Mouse (Mus musculus): Measurements from ENCODE around the gene Dusp2. TPM values are rescaled to one million over a fixed set of nuclear protein-coding genes. Genes with fewer than 3 reads are reported as not detected.

Dusp2 gene
- polyA plus RNA-seq, 1 experiment from 2014 or later: 6.7 TPM

- 88% methylated on average over 7 of the region's 7 CpGs for WGBS
- no peak overlapping the region for H3K9ac ChIP-seq
- no peak for ATAC-seq (ENCODE audit: insufficient number of reproducible peaks, insufficient read depth, low FRiP score, low TSS enrichment, low read depth)
These were observed 25.3 kb upstream of the Dusp2 start for GRCm38 (mm10) chr2:127310685-127311084.

GRCm38 (mm10) chr2:127311193-127311592, 24.8 kb upstream of the Dusp2 start:
- no peak for ATAC-seq (ENCODE audit: insufficient number of reproducible peaks, insufficient read depth, low FRiP score, low TSS enrichment, low read depth)
- H3K36me3 ChIP-seq: no peaks in the 10 kb centered on the region
- WGBS: 87% methylated on average over 1 of the region's 1 CpGs

More at GRCm38 (mm10) chr2:127310685-127311084, 25.3 kb upstream of the Dusp2 start:
- Histone ChIP-seq H3K36me3 (no peaks in the 10 kb centered on the region), H3K27me3 (no peaks in the 10 kb centered on the region), H3K27ac (no peak overlapping the region), H3K4me2 (no peak overlapping the region), H3K4me1 (no peaks in the 10 kb centered on the region), H3K4me3 (no peak overlapping the region), H3K9me3 (no peaks in the 10 kb centered on the region)

GRCm38 (mm10) chr2:127312801-127313200, 23.2 kb upstream of the Dusp2 start:
- H3K9me3 ChIP-seq: no peaks in the 10 kb centered on the region
- 92% methylated on average over 4 of the region's 4 CpGs for WGBS
- H3K4me3 ChIP-seq: no peak overlapping the region
- no peaks in the 10 kb centered on the region for H3K36me3 ChIP-seq
- H3K27ac ChIP-seq: no peak overlapping the region
- no peaks in the 10 kb centered on the region for H3K27me3 ChIP-seq
- H3K9ac ChIP-seq: no peak overlapping the region
- H3K4me1 ChIP-seq: no peaks in the 10 kb centered on the region
- no peak overlapping the region for H3K4me2 ChIP-seq
- no peak for ATAC-seq (ENCODE audit: insufficient number of reproducible peaks, insufficient read depth, low FRiP score, low TSS enrichment, low read depth)

More at GRCm38 (mm10) chr2:127311193-127311592, 24.8 kb upstream of the Dusp2 start:
- H3K4me1 ChIP-seq: no peaks in the 10 kb centered on the region
- H3K9ac ChIP-seq: no peak overlapping the region
- no peaks in the 10 kb centered on the region for H3K9me3 ChIP-seq
- no peaks in the 10 kb centered on the region for H3K27me3 ChIP-seq
- H3K27ac ChIP-seq: no peak overlapping the region
- H3K4me3 ChIP-seq: no peak overlapping the region
- H3K4me2 ChIP-seq: no peak overlapping the region

GRCm38 (mm10) chr2:127313878-127314277, 22.1 kb upstream of the Dusp2 start:
- H3K36me3 ChIP-seq: no peaks in the 10 kb centered on the region
- no peak overlapping the region for H3K4me2 ChIP-seq
- WGBS: 49% methylated on average over 4 of the region's 4 CpGs
- H3K4me1 ChIP-seq: no peaks in the 10 kb centered on the region
- ATAC-seq (ENCODE audit: insufficient number of reproducible peaks, insufficient read depth, low FRiP score, low TSS enrichment, low read depth): no peak
- no peaks in the 10 kb centered on the region for H3K9me3 ChIP-seq
- no peaks in the 10 kb centered on the region for H3K27me3 ChIP-seq
- no peak overlapping the region for H3K4me3 ChIP-seq
- no peak overlapping the region for H3K9ac ChIP-seq
- no peak overlapping the region for H3K27ac ChIP-seq

- H3K27me3 ChIP-seq: no peaks in the 10 kb centered on the region
- H3K9me3 ChIP-seq: no peaks in the 10 kb centered on the region
- no peak overlapping the region for H3K4me3 ChIP-seq
- 76% methylated on average over 6 of the region's 6 CpGs for WGBS
- no peak overlapping the region for H3K9ac ChIP-seq
- H3K4me2 ChIP-seq: no peak overlapping the region
- H3K4me1 ChIP-seq: no peaks in the 10 kb centered on the region
- no peak for ATAC-seq (ENCODE audit: insufficient number of reproducible peaks, insufficient read depth, low FRiP score, low TSS enrichment, low read depth)
- no peak overlapping the region for H3K27ac ChIP-seq
- no peaks in the 10 kb centered on the region for H3K36me3 ChIP-seq
These were observed 21.3 kb upstream of the Dusp2 start for GRCm38 (mm10) chr2:127314467-127315154.

- Histone ChIP-seq H3K9me3 (no peaks in the 10 kb centered on the region), H3K27ac (no peak overlapping the region), H3K27me3 (no peaks in the 10 kb centered on the region), H3K4me2 (no peak overlapping the region), H3K4me3 (no peak overlapping the region), H3K36me3 (no peaks in the 10 kb centered on the region), H3K9ac (no peak overlapping the region), H3K4me1 (no peaks in the 10 kb centered on the region)
- ATAC-seq (ENCODE audit: insufficient number of reproducible peaks, insufficient read depth, low FRiP score, low TSS enrichment, low read depth): no peak
- 95% methylated on average over 1 of the region's 1 CpGs for WGBS
These were observed 20.8 kb upstream of the Dusp2 start for GRCm38 (mm10) chr2:127315155-127315470.

- Histone ChIP-seq H3K27me3 (no peaks in the 10 kb centered on the region), H3K4me3 (no peak overlapping the region), H3K9ac (no peak overlapping the region), H3K36me3 (no peaks in the 10 kb centered on the region), H3K27ac (no peak overlapping the region), H3K9me3 (no peaks in the 10 kb centered on the region), H3K4me1 (no peaks in the 10 kb centered on the region), H3K4me2 (no peak overlapping the region)
- ATAC-seq (ENCODE audit: insufficient number of reproducible peaks, insufficient read depth, low FRiP score, low TSS enrichment, low read depth): no peak
- 77% methylated on average over 5 of the region's 5 CpGs for WGBS
These were observed 19.5 kb upstream of the Dusp2 start for GRCm38 (mm10) chr2:127316431-127316830.

GRCm38 (mm10) chr2:127318136-127318535, 17.8 kb upstream of the Dusp2 start:
- H3K36me3 ChIP-seq: no peaks in the 10 kb centered on the region
- H3K9ac ChIP-seq: no peak overlapping the region
- no peak overlapping the region for H3K27ac ChIP-seq
- no peak for ATAC-seq (ENCODE audit: insufficient number of reproducible peaks, insufficient read depth, low FRiP score, low TSS enrichment, low read depth)
- WGBS: 88% methylated on average over 4 of the region's 4 CpGs
- H3K4me1 ChIP-seq: no peaks in the 10 kb centered on the region
- H3K4me2 ChIP-seq: no peak overlapping the region
- no peaks in the 10 kb centered on the region for H3K27me3 ChIP-seq
- no peaks in the 10 kb centered on the region for H3K9me3 ChIP-seq
- H3K4me3 ChIP-seq: no peak overlapping the region

- Histone ChIP-seq H3K27me3 (no peaks in the 10 kb centered on the region), H3K4me3 (no peak overlapping the region), H3K9ac (no peak overlapping the region), H3K36me3 (no peaks in the 10 kb centered on the region), H3K4me2 (no peak overlapping the region), H3K27ac (no peak overlapping the region), H3K9me3 (no peaks in the 10 kb centered on the region), H3K4me1 (0 out of 2 replicates have a peak, but pooled peaks cover 4% of the 10 kb centered on the region)
- ATAC-seq (ENCODE audit: insufficient number of reproducible peaks, insufficient read depth, low FRiP score, low TSS enrichment, low read depth): no peak
- 67% methylated on average over 4 of the region's 4 CpGs for WGBS
These were observed 16.9 kb upstream of the Dusp2 start for GRCm38 (mm10) chr2:127319071-127319470.

- no peak overlapping the region for H3K4me2 ChIP-seq
- no peaks in the 10 kb centered on the region for H3K9me3 ChIP-seq
- ATAC-seq (ENCODE audit: insufficient number of reproducible peaks, insufficient read depth, low FRiP score, low TSS enrichment, low read depth): no peak
- 0 out of 2 replicates have a peak, but pooled peaks cover 4% of the 10 kb centered on the region for H3K4me1 ChIP-seq
- WGBS: 67% methylated on average over 6 of the region's 6 CpGs
- no peaks in the 10 kb centered on the region for H3K27me3 ChIP-seq
- H3K9ac ChIP-seq: no peak overlapping the region
- H3K4me3 ChIP-seq: no peak overlapping the region
- no peak overlapping the region for H3K27ac ChIP-seq
- H3K36me3 ChIP-seq: no peaks in the 10 kb centered on the region
These were observed 13.2 kb upstream of the Dusp2 start for GRCm38 (mm10) chr2:127322671-127323285.

GRCm38 (mm10) chr2:127323667-127324066, 12.3 kb upstream of the Dusp2 start:
- 92% methylated on average over 1 of the region's 1 CpGs for WGBS
- ATAC-seq (ENCODE audit: insufficient number of reproducible peaks, insufficient read depth, low FRiP score, low TSS enrichment, low read depth): no peak
- Histone ChIP-seq H3K27me3 (no peaks in the 10 kb centered on the region), H3K4me3 (no peak overlapping the region), H3K36me3 (no peaks in the 10 kb centered on the region), H3K9me3 (no peaks in the 10 kb centered on the region), H3K9ac (no peak overlapping the region), H3K27ac (no peak overlapping the region), H3K4me2 (no peak overlapping the region), H3K4me1 (0 out of 2 replicates have a peak, but pooled peaks cover 4% of the 10 kb centered on the region)

- no peak overlapping the region for H3K4me3 ChIP-seq
- H3K9ac ChIP-seq: no peak overlapping the region
- H3K4me1 ChIP-seq: 0 out of 2 replicates have a peak, but pooled peaks cover 4% of the 10 kb centered on the region
- H3K27ac ChIP-seq: no peak overlapping the region
- H3K36me3 ChIP-seq: no peaks in the 10 kb centered on the region
- no peaks in the 10 kb centered on the region for H3K9me3 ChIP-seq
- no peak for ATAC-seq (ENCODE audit: insufficient number of reproducible peaks, insufficient read depth, low FRiP score, low TSS enrichment, low read depth)
- H3K4me2 ChIP-seq: no peak overlapping the region
- H3K27me3 ChIP-seq: no peaks in the 10 kb centered on the region
- 76% methylated on average over 7 of the region's 7 CpGs for WGBS
These were observed 11.5 kb upstream of the Dusp2 start for GRCm38 (mm10) chr2:127324456-127324855.

Data from embryonic facial prominence, embryonic 13.5 days (tissue).